Mouse (Mus musculus): ENCODE results near the gene Cela3a. TPM values are rescaled to one million over a fixed set of nuclear protein-coding genes. Genes with fewer than 3 reads are reported as not detected.

The Cela3a gene
- total RNA-seq, 1 experiment from 2014 or later, result not detected

DNA sequence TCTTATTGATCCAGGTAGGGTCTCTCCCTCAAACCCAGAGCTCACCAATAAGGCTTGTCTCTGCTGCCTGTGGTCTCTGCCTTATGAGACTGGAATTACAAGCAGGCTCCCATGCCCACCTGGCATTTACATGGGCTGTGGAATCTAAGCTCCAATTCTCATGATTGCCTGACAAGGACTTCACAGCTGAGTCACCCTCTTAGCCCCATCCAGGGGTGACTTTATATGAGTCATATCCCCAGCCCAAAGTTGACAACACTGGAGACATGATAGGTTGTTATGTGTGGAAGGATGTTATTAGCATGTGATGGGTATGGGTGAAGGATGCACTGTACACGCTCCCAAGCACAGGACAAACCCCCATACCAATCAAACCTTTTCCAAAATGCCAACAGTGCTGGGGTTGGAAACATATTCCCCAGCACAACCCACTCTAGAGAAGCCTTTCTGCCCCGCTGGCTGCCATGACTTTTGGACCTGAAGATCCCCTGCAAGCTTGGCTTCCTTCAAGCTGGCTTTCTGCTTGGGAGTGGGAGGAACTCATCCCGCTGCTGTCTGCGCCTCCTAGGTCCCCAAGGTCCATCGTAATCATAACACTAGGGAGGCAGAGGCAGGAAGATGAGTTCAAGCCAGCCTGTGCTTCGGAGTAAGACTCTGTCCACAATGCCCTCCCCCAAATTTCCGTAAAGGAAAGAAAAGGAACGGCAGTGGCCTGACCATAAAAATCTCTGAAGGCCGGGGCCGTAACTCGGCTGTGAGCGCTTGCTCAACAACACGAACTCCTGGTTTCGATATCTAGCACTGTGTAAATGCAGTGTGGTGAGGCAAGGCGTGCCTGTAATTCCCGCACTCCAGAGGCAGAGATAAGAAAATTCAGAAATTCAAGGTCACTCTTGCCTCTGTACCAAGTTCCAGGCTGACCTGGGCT is 37.7 kb downstream of the Cela3a start:
- DNase-seq, result no peak

DNA sequence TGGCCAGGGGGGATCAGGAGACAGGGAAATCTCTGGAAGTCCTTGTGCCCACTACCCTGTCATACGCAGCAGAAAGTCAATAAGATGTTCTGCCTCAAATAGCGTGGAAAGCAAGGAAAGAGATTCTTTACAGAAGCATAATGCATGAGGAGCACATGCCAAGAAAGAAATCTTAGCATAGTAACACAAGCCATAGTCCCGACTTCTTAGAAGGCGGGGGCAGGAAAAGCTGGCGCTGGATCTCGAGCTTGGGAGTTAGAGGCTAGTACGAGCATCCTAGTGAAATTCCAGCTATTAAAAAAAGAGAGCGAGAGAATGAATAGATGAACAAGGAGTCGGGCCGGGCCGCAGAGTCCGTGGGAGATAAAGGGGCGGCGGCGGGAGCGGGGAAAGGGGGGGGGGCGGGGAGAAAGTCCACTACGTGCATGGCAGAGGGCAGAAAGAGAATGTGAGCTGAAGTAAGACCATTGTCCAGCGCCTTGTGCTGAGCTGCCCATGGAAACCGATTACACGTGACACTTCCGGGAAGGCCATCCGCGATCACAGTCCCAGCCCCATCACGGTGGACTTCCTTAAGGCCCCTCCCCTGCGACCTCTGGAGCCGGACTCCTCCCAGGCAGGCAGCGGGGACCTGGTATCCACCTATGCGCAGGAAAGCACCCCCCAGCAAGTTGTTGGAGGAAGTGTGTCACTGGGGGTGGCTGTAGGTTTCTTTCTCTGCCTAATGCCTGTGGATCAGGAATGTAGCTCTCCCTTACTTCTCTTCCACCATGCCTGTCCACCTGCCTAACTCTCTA is 39.4 kb downstream of the Cela3a start:
- peak; percentile 35 for DNase-seq

DNA sequence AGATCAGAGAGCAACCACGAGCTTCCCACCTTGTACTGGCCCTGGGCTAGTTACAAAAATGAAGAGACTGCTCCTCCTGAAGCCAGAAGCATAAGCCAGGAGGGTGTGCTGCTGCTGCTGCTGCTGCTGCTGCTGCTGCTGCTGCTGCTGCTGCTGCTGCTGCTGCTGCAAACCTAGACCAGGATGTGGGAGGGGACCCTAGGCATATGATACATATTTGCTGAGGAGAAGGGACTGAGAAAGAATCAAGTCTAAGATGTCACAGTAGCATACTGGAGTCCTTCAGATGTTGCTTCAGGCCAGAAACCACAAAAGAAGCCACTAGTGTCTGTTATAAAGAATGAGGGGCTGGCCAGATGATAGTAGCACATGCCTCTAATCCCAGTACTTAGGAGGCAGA is 41.4 kb downstream of the Cela3a start:
- no peak for DNase-seq

DNA sequence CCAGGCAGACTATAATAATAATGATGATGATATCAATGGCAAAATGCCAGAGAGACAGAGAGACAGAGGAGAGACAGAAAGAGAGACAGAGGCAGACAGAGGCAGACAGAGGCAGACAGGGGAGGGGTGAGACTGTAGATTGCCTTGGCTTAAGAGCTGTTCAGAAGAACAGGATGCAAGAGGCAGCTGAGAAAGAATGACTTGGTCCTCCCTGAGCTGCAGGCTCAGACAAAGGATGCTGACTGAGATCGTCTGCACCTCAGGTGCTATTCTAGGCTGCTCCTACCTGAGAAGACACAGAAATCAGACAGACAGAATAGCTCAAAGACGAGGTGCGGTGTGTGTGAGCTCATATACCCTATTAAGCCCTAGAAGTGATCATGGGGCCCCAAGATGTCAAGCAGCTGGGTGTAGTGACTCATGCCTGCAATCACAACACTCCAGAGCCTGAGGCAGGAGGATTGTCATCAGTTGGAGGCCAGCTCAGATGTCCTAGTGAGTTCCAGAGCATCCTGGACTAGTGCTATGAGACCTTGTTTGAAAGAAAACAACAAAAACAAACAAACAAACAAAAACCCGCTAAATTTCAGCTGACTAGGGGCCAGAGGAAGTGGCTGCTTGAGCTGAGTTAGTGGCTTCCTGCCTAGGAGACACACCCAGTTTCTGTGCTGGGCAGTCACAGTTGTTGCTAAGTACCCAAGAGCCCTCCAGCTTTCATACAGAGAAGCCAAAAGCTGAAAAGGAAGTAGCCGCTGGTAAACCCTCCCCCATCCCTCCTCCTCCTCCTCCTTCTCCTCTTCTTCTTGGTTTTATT is 42.1 kb downstream of the Cela3a start:
- no peak for DNase-seq

DNA sequence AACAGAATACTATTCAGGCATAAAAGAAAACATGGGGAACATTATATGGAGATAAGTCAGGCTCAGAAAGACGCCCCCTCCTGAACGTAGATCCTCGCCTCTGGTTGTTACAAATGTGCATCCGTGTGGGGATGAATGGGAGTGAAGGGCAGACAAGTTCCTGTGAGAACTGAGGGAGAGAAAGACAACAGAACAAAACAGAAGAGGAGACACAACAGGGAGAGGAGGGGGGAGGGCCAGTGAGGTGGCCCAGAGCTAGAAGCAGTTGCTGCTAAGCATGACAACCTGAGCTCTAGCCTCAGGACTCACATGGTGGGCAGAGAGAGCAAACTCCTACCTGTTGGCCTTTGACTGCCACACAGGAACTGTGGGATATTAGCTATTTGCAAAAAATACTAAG is 43.5 kb downstream of the Cela3a start:
- no peak for DNase-seq

DNA sequence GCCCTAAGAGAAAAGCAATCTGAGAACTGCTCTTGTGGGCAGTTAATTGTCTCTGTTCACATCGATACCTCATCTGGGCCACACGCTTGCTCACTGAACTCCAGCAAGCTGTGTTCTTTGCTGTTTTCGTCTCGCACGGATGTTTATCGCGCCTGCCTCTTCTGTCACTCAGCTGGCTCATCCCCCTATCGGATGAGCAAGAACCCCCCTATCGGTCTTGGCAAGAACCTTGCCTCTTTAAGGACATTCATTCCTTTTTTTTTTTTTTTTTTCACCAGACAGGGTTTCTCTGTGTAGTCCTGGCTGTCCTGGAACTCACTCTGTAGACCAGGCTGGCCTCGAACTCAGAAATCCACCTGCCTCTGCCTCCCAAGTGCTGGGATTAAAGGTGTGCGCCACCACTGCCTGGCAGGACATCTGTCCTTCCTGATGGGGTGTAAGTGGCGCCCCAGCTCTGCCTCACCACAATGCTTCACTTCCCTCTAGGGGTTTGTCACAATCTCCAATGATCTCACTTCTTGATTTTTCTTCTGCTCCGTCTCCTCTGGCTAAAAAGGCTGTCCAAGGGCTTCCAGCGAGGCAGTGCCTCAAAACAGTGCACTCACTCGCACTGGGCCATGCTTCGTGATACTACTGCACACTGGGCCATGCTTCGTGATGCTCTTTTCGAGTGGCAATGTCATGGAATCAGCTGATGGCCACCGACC is 44.1 kb downstream of the Cela3a start:
- DNase-seq, result no peak

DNA sequence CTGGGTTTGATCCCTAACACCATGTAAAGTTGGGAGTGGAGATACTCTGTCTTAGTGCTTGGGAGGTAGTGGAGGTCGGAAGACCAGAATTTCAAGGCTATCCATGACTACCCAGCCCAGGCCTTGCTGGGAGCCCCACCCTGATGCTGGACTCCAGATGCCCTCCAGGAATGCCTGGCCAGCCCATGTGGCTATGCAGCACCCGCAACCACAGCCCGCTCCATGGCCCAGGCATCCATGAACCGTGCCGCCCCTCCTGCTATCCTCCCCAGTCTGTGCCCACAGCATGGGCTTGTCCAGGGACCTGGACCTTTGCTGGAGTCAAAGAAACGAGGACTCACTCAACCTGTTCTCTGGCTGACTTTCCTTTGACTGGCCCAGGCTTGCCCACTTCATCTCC is 44.8 kb downstream of the Cela3a start:
- DNase-seq, result no peak

DNA sequence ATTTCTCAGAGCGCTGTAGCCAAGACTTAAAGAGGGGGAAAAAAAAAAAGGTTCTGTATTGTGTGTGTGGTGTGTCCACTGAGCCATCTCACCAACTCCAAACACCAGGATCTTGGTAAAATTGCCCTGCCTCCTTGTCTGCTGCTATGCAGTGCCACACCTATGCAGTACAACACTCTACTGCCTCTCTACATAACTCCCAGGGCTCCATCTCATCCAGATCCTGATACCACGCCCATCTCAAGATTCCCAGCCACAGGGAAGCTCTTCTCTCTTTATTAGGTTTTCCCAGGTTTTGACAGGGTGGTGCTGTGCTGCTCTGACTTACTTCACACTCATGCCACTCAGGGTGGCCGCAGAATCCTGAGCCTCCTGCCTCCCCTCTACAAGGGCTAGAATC is 48.6 kb downstream of the Cela3a start:
- DNase-seq, result no peak

DNA sequence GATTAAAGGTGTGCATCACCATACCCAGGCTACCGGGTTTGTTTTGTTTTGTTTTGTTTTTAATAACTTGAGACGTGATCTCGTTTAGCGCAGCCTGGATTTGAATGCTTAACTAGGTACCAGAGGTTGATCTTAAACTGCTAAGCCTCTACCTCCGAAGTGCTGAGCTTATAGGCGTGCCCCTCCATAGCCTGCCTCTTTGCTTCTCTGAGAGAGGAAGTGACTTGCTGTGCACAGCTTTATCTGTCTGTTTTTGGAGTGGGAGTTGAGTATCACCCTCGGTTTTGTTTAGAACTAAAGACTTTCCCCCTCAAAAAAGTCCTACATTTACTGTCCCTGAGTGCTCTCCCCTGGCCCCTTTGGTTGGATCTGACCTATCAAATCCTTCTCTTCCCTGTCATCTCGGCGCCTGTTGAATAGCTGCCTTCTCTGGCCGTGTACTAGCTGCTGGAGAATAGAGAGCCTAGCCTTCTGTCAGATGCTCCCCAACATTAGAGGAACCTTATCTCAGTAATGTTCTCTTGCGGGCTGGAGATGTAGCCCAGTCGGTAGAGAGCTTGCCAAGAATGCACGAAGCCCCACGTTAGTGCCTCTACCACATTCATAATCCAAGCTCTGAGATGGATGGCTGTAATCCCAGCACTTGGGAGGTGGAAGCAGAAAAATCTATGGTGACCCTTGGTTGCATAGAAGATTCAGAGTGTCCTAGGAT is 51.1 kb downstream of the Cela3a start:
- no peak for DNase-seq

DNA sequence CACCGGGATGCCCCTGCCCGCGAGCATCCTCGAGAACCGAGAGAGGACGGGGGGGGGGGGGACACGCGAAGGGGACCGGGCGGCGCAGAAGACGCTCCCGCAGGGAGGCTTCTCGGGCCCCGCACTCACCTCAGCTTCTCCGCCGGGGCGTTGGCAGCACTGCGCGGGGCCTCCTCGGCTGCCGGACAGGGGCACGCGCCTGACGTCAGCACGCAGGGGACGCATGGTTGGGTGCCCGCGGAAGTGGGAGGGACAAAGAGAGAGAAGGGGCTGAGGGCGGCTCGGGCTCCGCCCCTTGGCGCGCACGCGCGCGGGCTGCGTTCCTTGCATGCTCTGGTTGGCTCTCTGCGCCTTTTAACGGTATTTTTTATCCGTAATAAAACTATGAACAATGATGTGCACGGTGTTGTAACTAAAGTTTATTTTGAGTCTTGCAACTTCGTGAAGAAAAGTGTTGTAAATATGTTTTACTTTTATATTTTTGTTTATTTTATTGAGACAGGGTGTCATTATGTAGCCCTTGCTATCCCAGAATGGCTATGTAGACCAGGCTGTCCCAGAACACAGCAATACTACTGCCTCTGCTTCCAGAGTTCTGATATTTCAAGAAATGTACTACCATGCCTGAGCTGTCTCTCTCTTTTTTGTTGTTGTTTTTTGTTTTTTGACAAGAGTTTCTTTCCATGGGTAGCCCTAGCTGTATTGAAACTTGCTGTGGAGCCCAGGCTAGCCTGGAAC is 51.9 kb downstream of the Cela3a start, which contains the start of gene Cdc42:
Gene Cdc42, minus strand, starts transcription at position 204 of the 738 bp plus-strand sequence.
- peak; percentile 99 for DNase-seq

DNA sequence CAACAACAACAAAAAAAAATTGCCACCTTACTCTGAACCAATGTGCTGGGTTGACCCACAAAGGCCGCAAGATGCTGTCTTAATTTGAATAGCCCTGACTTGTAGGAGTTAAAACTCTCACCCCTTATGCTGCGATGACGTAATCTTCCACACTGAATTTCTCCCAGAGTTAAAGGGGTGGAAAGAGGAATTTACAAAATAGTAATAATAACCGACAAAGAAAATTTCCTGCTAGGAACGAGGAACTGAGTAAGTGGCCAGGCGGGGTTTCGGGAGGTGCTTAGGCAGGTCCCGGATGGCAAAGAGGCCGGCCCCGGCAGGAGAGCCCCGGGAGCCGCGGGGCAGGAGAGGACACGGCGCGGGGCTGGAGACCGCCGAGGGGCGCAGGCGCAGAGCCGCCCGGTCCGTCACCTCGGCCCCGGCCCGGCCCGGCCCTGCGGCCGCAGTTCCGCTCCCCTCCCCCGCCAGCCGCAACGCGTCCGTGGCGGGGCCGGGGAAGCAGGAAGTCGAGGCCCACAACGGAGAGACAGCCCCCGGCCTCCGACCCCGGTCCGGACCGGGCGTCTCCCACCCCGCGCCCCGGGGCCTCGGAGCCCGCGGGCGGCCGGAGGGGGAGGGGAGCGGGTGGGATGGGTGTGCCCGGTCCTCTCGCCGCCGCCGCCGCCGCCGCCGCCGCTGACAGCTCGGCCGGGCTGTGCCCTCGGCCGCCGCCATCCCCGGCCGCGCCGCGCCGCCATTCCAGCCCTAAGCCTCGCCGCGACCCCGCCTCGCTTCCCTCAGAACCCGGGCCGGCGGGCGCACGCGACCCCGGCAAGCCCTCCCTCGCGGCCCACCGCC is 52.7 kb downstream of the Cela3a start:
- peak; percentile 75 for DNase-seq

Other genes starting within 250 kb of the Cela3a start
- gene Wnt4, start 132.3 kb downstream of the Cela3a start, total RNA-seq (2021), result 84.6 and 96.5 TPM in 2 replicates
- gene Cdc42, start 52.1 kb downstream of the Cela3a start, total RNA-seq (2021), result 429 and 434 TPM in 2 replicates
- not detected in 2 replicates for gene Cela3b, start 20.7 kb upstream of the Cela3a start, total RNA-seq (2021)
- gene 1700013G24Rik, start 43.5 kb upstream of the Cela3a start, total RNA-seq (2021), result not detected in 2 replicates
- gene Hspg2, start 59.0 kb upstream of the Cela3a start, total RNA-seq (2021), result 177 and 197 TPM in 2 replicates
- gene Ldlrad2, start 164.8 kb upstream of the Cela3a start, total RNA-seq (2021), result not detected in 2 replicates
- 130 and 144 TPM in 2 replicates for gene Usp48, start 184.0 kb upstream of the Cela3a start, total RNA-seq (2021)